Mouse (Mus musculus) ES-E14 (cell line): Measurements from ENCODE around the gene Mmrn2. TPM values are rescaled to one million over a fixed set of nuclear protein-coding genes. Genes with fewer than 3 reads are reported as not detected.

Experiments
- DNase-seq: peaks from one replicate; pipeline ENCODE4 v3.0.0-alpha.2; 2013; ENCODE audit warnings: low read depth, low spot score
- H3K27ac ChIP-seq: 2 replicates; pipeline ENCODE4 v1.5.1; 2012; ENCODE audit warnings: low read depth, mild to moderate bottlenecking, low read length, moderate library complexity, mixed read lengths; ENCODE audit not compliant: poor library complexity, insufficient read depth, severe bottlenecking
- H3K36me3 ChIP-seq: 2 replicates; pipeline ENCODE4 v1.6.1; 2012; ENCODE audit warnings: mild to moderate bottlenecking, low read length, moderate library complexity, mixed read lengths; ENCODE audit not compliant: control insufficient read depth, poor library complexity, insufficient read depth, severe bottlenecking
- H3K4me1 ChIP-seq, 2 experiments: fragments of 150-350 bp in 1 of 2; sonication (generic) in 1 of 2; 2 replicates each; pipeline ENCODE4 v1.6.1; 2012; ENCODE audit warnings: low read length in 2 of 2, mild to moderate bottlenecking in 1 of 2, mixed read lengths in 1 of 2; ENCODE audit not compliant: control insufficient read depth in 2 of 2, insufficient read depth in 2 of 2, poor library complexity in 1 of 2
- H3K4me3 ChIP-seq, 2 experiments: fragments of 150-350 bp in 1 of 2; sonication (generic) in 1 of 2; 2 replicates each; pipeline ENCODE4 v1.5.1; 2012; ENCODE audit warnings: low read length in 2 of 2, low read depth in 1 of 2, mild to moderate bottlenecking in 1 of 2, mixed read lengths in 1 of 2; ENCODE audit not compliant: insufficient read depth in 1 of 2, poor library complexity in 1 of 2, severe bottlenecking in 1 of 2
- H3K9ac ChIP-seq: 2 replicates; pipeline ENCODE4 v1.6.1; 2012; ENCODE audit warnings: low read depth, mild to moderate bottlenecking, low read length, mixed read lengths; ENCODE audit not compliant: poor library complexity, insufficient read depth, severe bottlenecking
- H3K9me3 ChIP-seq: fragments of 150-350 bp; sonication (generic); 2 replicates; pipeline ENCODE4 v1.6.1; 2012; ENCODE audit warnings: low read depth, mild to moderate bottlenecking, low read length; ENCODE audit not compliant: control insufficient read depth, insufficient read depth
- CHD2 ChIP-seq: IDR thresholded peaks from 2 replicates; pipeline ENCODE4 v1.6.1; 2014; ENCODE audit warnings: mild to moderate bottlenecking, low read depth, low read length, inconsistent platforms
- HCFC1 ChIP-seq: IDR thresholded peaks from 2 replicates; pipeline ENCODE4 v1.6.1; 2012; ENCODE audit warnings: low read length, inconsistent platforms, borderline replicate concordance; ENCODE audit not compliant: insufficient read depth
- MAFK ChIP-seq: IDR thresholded peaks from 2 replicates; pipeline ENCODE4 v1.6.1; 2014; ENCODE audit warnings: mild to moderate bottlenecking, low read depth, low read length, inconsistent platforms; ENCODE audit not compliant: insufficient read depth
- ZC3H11A ChIP-seq: IDR thresholded peaks from 2 replicates; pipeline ENCODE4 v1.6.1; 2012; ENCODE audit warnings: low read depth, mild to moderate bottlenecking, inconsistent platforms, low read length, borderline replicate concordance
- ZNF384 ChIP-seq: IDR thresholded peaks from 2 replicates; pipeline ENCODE4 v1.6.1; 2012; ENCODE audit warnings: low read depth, low read length, inconsistent platforms
- in situ Hi-C, 2 experiments: fragments of 600-800 bp; cut with MboI; formaldehyde crosslinking; loops; one replicate each; pipeline ENCODE4 v1.15.1; 2025; ENCODE audit warnings: low sequenced_read_pairs in 2 of 2, inconsistent platforms in 1 of 2; ENCODE audit not compliant: unreplicated experiment in 2 of 2
- total RNA-seq: library from RNA; depleted of rRNA; stranded (reverse); fragments of 300-350 nt; gene quantifications from 2 replicates; pipeline ENCODE4 v1.2.3, GENCODE M21; 2012

The Mmrn2 gene
- total RNA-seq, 1 experiment: 17.4 TPM

GRCm38 (mm10) chr14:34348301-34348700 lies 27.0 kb upstream of the Mmrn2 start:
- Histone ChIP-seq H3K4me1 (peaks cover 12 to 27% of the 10 kb centered on the region in 2 experiments), H3K9me3 (no peaks in the 10 kb centered on the region), H3K27ac (peak overlapping the region; percentile 20; the same call in 1 of the 2 replicates), H3K4me3 (no peak overlapping the region), H3K9ac (no peak overlapping the region), H3K36me3 (peaks cover 11% of the 10 kb centered on the region)
- DNase-seq: no peak
- no peak for TF ChIP-seq MAFK
- TF ChIP-seq ZC3H11A: no peak
- no peak for TF ChIP-seq CHD2
- no peak for TF ChIP-seq HCFC1
- TF ChIP-seq ZNF384: no peak
- in situ Hi-C loops: loop anchor here in 1 of 2 experiments (25.0 kb wide), 1 partner anchor 389 kb away; no protein-coding TSS in a partner anchor

GRCm38 (mm10) chr14:34349007-34349406 lies 26.3 kb upstream of the Mmrn2 start:
- Histone ChIP-seq H3K9ac (no peak overlapping the region), H3K27ac (peak overlapping the region; percentile 5; the same call in 1 of the 2 replicates), H3K4me3 (no peak overlapping the region), H3K9me3 (no peaks in the 10 kb centered on the region), H3K36me3 (peaks cover 7% of the 10 kb centered on the region), H3K4me1 (peaks cover 15 to 34% of the 10 kb centered on the region in 2 experiments)
- no peak for DNase-seq
- in situ Hi-C loops: loop anchor here in 1 of 2 experiments (25.0 kb wide), 1 partner anchor 388 kb away; no protein-coding TSS in a partner anchor
- TF ChIP-seq ZNF384 (no peak), ZC3H11A (no peak)

GRCm38 (mm10) chr14:34351660-34352059 lies 23.6 kb upstream of the Mmrn2 start:
- DNase-seq: no peak

GRCm38 (mm10) chr14:34352523-34352922 lies 22.7 kb upstream of the Mmrn2 start:
- peak overlapping the region in 1 of 2 experiments; percentile 4; a peak in 1 of 4 replicates for H3K4me3 ChIP-seq
- peaks cover 15 to 46% of the 10 kb centered on the region in 2 experiments for H3K4me1 ChIP-seq
- H3K9ac ChIP-seq: peak overlapping the region; percentile 49; the same call in 1 of the 2 replicates
- in situ Hi-C loops: no loop called here
- H3K27ac ChIP-seq: peak overlapping the region; percentile 4; the same call in 1 of the 2 replicates
- no peaks in the 10 kb centered on the region for H3K9me3 ChIP-seq
- H3K36me3 ChIP-seq: peaks cover 3% of the 10 kb centered on the region; the same call in 1 of the 2 replicates
- TF ChIP-seq ZC3H11A (no peak), ZNF384 (no peak), CHD2 (no peak), HCFC1 (no peak), MAFK (no peak)
- no peak for DNase-seq

More at GRCm38 (mm10) chr14:34351660-34352059, 23.6 kb upstream of the Mmrn2 start:
- Histone ChIP-seq H3K4me3 (no peak overlapping the region), H3K9me3 (no peaks in the 10 kb centered on the region), H3K9ac (peak overlapping the region; percentile 27; the same call in 1 of the 2 replicates), H3K4me1 (peaks cover 15 to 45% of the 10 kb centered on the region in 2 experiments), H3K36me3 (peaks cover 3% of the 10 kb centered on the region; the same call in 1 of the 2 replicates), H3K27ac (peak overlapping the region; percentile 69; the same call in 1 of the 2 replicates)
- TF ChIP-seq ZNF384 (no peak), CHD2 (no peak), ZC3H11A (no peak), MAFK (no peak)
- in situ Hi-C loops: no loop called here

- TF ChIP-seq HCFC1 (no peak), ZC3H11A (no peak), ZNF384 (no peak), CHD2 (no peak), MAFK (no peak)
- Histone ChIP-seq H3K4me1 (peaks cover 15 to 53% of the 10 kb centered on the region in 2 experiments), H3K36me3 (peaks cover 3% of the 10 kb centered on the region; the same call in 1 of the 2 replicates), H3K9me3 (no peaks in the 10 kb centered on the region), H3K4me3 (peak overlapping the region in 1 of 2 experiments; percentile 42; a peak in 1 of 4 replicates), H3K27ac (peak overlapping the region; percentile 65; the same call in 1 of the 2 replicates), H3K9ac (peak overlapping the region; percentile 50; the same call in 1 of the 2 replicates)
- DNase-seq: no peak
- in situ Hi-C loops: no loop called here
These were observed 21.9 kb upstream of the Mmrn2 start for GRCm38 (mm10) chr14:34353326-34353725.
